Mouse (Mus musculus): ENCODE results near the gene Mtf1. TPM values are rescaled to one million over a fixed set of nuclear protein-coding genes. Genes with fewer than 3 reads are reported as not detected.

Gene Mtf1
- polyA plus RNA-seq, 1 experiment from 2014 or later, result 13.2 TPM

DNA sequence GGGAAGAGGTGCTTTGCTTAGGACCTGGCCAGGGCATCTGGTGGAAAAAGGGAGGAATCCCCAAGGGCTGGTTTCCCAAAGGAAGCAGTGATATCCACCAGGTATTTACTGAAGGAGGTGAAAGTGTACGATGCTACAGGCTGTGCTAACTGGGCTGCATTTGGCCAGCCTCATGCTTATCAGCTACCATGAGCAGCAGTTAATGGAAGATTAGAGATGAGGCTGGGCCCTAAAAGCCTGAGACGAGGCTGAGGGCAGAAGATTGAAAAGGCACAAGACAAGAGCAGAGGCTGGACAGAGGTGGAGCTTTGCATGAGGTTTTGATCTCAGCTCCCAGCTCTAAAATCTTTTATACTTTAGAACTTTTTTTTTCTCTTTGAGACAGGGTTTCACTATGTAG is 27.5 kb upstream of the Mtf1 start:
- Histone ChIP-seq H3K27ac (no peak overlapping the region), H3K4me3 (ENCODE audit: inconsistent target) (no peak overlapping the region), H3K79me2 (ENCODE audit: inconsistent target) (peaks cover 69% of the 10 kb centered on the region), H3K36me3 (ENCODE audit: inconsistent target) (peaks cover 25% of the 10 kb centered on the region)
- 100% methylated on average over 2 of the region's 2 CpGs for WGBS (ENCODE audit: missing documents)

- 97% methylated on average over 7 of the region's 7 CpGs for WGBS (ENCODE audit: missing documents)
- no peak overlapping the region for H3K27ac ChIP-seq
- H3K4me3 ChIP-seq (ENCODE audit: inconsistent target), result no peak overlapping the region
- H3K79me2 ChIP-seq (ENCODE audit: inconsistent target), result peaks cover 11% of the 10 kb centered on the region
- peaks cover 85% of the 10 kb centered on the region for H3K36me3 ChIP-seq (ENCODE audit: inconsistent target)
Observed at GRCm38 (mm10) chr4:124781361-124781760, 20.5 kb upstream of the Mtf1 start.

DNA sequence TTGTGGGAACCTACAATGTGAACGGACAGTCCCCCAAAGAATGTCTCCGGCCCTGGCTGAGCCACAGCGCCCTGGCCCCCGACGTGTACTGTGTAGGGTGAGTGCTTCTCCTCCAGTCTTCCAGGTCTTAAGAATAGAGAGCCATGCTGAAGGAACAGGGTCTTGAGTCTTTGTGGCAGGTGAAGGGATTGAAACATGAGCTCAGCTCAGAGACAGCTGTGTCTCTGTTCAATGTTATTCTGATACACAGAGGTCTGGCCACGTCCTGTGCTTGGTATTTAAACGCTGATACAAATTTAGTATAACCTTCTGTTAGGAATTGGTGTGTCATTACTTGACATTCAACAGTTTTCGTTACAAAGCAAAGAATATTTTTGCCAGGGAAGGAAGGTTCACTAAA is 19.5 kb upstream of the Mtf1 start:
- peaks cover 89% of the 10 kb centered on the region for H3K36me3 ChIP-seq (ENCODE audit: inconsistent target)
- 95% methylated on average over 8 of the region's 8 CpGs for WGBS (ENCODE audit: missing documents)
- H3K27ac ChIP-seq, result no peak overlapping the region
- H3K4me3 ChIP-seq (ENCODE audit: inconsistent target), result no peak overlapping the region
- H3K79me2 ChIP-seq (ENCODE audit: inconsistent target), result peaks cover 1% of the 10 kb centered on the region; the same call in 1 of the 2 replicates

DNA sequence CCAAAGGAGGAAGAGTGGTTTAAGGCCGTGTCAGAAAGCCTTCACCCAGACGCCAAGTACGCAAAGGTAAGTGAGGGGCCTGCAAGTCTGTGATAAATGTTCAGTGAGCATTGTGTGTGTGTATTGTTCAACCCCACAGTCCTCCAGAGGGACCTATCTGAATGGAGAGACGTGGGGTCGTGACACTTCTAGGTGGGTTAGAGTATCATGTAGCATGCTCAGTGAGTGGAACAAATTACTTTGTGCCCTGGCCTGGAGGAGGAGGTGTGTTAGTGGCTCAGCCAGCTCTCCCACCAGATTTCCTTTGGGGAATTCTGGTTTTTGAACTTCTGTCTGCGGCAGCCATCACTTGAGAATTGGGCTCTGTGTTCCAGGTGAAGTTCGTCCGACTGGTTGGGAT is 18.0 kb upstream of the Mtf1 start:
- WGBS (ENCODE audit: missing documents), result 90% methylated on average over 8 of the region's 8 CpGs
- H3K4me3 ChIP-seq (ENCODE audit: inconsistent target), result no peak overlapping the region
- H3K36me3 ChIP-seq (ENCODE audit: inconsistent target), result peaks cover 90% of the 10 kb centered on the region
- no peak overlapping the region for H3K27ac ChIP-seq
- H3K79me2 ChIP-seq (ENCODE audit: inconsistent target), result no peaks in the 10 kb centered on the region

DNA sequence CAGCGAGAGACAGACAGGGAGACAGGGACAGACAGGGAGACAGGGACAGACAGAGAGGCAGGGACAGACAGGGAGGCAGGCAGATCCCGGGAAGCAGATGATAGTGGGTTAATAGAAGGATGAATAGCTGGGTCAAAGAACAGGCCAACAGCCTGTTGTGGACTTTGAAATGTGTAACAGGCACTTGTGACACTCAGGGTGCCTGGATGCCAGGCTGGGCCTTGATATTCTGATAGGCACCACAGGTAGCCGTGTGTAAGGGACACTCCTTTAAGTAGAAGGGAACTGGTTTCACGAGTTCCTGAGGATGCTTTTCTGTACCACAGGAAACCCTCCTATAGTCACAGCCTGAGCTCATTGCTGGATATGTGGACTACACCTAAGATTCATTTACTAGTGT is 11.9 kb upstream of the Mtf1 start:
- Histone ChIP-seq H3K36me3 (ENCODE audit: inconsistent target) (peaks cover 93% of the 10 kb centered on the region), H3K79me2 (ENCODE audit: inconsistent target) (no peaks in the 10 kb centered on the region), H3K4me3 (ENCODE audit: inconsistent target) (no peak overlapping the region), H3K27ac (no peak overlapping the region)
- WGBS (ENCODE audit: missing documents), result 98% methylated on average over 4 of the region's 4 CpGs

DNA sequence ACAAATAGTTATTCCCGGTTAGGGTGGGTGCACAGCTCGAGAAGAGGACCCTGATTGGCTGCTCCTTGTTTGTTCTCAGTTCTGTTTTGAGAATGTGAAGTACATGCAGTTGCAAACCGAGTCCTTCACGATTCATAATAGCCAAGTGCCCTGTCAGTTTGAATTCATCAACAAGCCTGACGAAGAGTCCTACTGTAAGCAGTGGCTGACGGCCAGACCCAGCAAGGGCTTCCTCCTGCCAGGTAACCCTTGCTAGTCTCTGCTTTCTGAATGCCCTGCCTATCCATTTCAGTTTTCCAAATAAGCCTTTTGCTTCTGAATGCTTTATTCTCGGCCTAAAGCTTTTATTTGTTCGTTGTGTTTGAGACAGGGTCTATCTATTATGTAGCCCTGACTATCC is 9.8 kb upstream of the Mtf1 start:
- H3K27ac ChIP-seq, result no peak overlapping the region
- WGBS (ENCODE audit: missing documents), result 91% methylated on average over 8 of the region's 8 CpGs

DNA sequence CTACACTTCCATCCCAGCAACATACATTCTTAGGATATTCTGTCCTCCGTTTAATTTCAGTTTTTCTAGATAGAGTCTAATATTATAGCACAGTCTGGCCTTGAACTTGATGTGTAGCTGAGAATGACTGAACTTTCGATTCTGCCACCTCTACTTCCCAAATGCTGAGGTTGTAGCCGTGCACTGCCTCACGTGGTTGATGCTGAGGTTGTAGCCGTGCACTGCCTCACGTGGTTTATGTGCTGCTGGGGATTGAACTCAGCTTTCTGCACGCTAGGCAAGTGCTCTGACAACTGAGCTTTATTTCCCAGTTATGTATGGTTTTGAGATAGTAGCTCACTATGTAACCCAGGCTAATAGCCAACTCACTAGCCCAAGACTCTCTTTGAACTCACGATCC is 5.8 kb upstream of the Mtf1 start:
- no peaks in the 10 kb centered on the region for H3K79me2 ChIP-seq (ENCODE audit: inconsistent target)
- peaks cover 77% of the 10 kb centered on the region for H3K36me3 ChIP-seq (ENCODE audit: inconsistent target)
- H3K4me3 ChIP-seq (ENCODE audit: inconsistent target), result no peak overlapping the region
- no peak overlapping the region for H3K27ac ChIP-seq
- WGBS (ENCODE audit: missing documents), result 92% methylated on average over 8 of the region's 8 CpGs

More for the DNA sequence above, 9.8 kb upstream of the Mtf1 start:
- Histone ChIP-seq H3K4me3 (ENCODE audit: inconsistent target) (no peak overlapping the region), H3K36me3 (ENCODE audit: inconsistent target) (peaks cover 87% of the 10 kb centered on the region), H3K79me2 (ENCODE audit: inconsistent target) (no peaks in the 10 kb centered on the region)

DNA sequence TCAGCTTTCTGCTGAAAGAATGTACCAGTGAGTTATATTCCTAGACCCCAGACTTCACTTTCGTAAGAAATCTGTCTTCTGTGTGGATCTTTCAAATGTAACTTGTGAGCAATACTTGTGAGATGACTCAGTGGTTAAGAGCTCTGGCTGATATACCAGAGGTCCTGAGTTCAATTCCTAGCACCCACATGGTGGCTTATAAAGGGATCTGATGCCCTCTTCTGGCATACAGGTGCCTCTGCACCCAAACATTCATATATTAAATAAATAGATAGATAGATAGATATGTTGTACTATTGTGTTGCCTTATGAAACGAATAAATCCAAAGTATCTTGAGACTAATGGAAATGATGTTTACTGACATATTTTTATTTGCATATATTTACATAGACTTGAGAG is 5.0 kb upstream of the Mtf1 start:
- Histone ChIP-seq H3K27ac (no peak overlapping the region), H3K79me2 (ENCODE audit: inconsistent target) (no peaks in the 10 kb centered on the region), H3K36me3 (ENCODE audit: inconsistent target) (peaks cover 69% of the 10 kb centered on the region), H3K4me3 (ENCODE audit: inconsistent target) (no peak overlapping the region)
- 100% methylated on average over 2 of the region's 2 CpGs for WGBS (ENCODE audit: missing documents)

- H3K79me2 ChIP-seq (ENCODE audit: inconsistent target), result peaks cover 52% of the 10 kb centered on the region
- peak overlapping the region; percentile 100 for H3K4me3 ChIP-seq (ENCODE audit: inconsistent target)
- under 1% methylated on average over 49 of the region's 53 CpGs for WGBS (ENCODE audit: missing documents)
- peaks cover 49% of the 10 kb centered on the region for H3K36me3 ChIP-seq (ENCODE audit: inconsistent target)
- peak overlapping the region; percentile 87 for H3K27ac ChIP-seq
Observed at GRCm38 (mm10) chr4:124802309-124803260, 681 bp downstream of the Mtf1 start.

GRCm38 (mm10) chr4:124803406-124803805 is 1.5 kb downstream of the Mtf1 start:
- WGBS (ENCODE audit: missing documents), result 44% methylated on average over 6 of the region's 6 CpGs
- H3K27ac ChIP-seq, result no peak overlapping the region
- H3K4me3 ChIP-seq (ENCODE audit: inconsistent target), result peak overlapping the region; percentile 100
- H3K79me2 ChIP-seq (ENCODE audit: inconsistent target), result peaks cover 61% of the 10 kb centered on the region
- H3K36me3 ChIP-seq (ENCODE audit: inconsistent target), result peaks cover 41% of the 10 kb centered on the region; the same call in 1 of the 2 replicates

GRCm38 (mm10) chr4:124808511-124808910 is 6.6 kb downstream of the Mtf1 start:
- Histone ChIP-seq H3K79me2 (ENCODE audit: inconsistent target) (peaks cover 100% of the 10 kb centered on the region), H3K36me3 (ENCODE audit: inconsistent target) (peaks cover 25% of the 10 kb centered on the region; the same call in 1 of the 2 replicates), H3K4me3 (ENCODE audit: inconsistent target) (no peak overlapping the region), H3K27ac (no peak overlapping the region)
- 52% methylated on average over 5 of the region's 5 CpGs for WGBS (ENCODE audit: missing documents)

GRCm38 (mm10) chr4:124809136-124809883 is 7.4 kb downstream of the Mtf1 start:
- H3K27ac ChIP-seq, result no peak overlapping the region
- WGBS (ENCODE audit: missing documents), result 80% methylated on average over 6 of the region's 9 CpGs
- no peak overlapping the region for H3K4me3 ChIP-seq (ENCODE audit: inconsistent target)
- peaks cover 25% of the 10 kb centered on the region; the same call in 1 of the 2 replicates for H3K36me3 ChIP-seq (ENCODE audit: inconsistent target)
- H3K79me2 ChIP-seq (ENCODE audit: inconsistent target), result peaks cover 100% of the 10 kb centered on the region

- 87% methylated on average over 7 of the region's 7 CpGs for WGBS (ENCODE audit: missing documents)
- Histone ChIP-seq H3K79me2 (ENCODE audit: inconsistent target) (peaks cover 99% of the 10 kb centered on the region), H3K36me3 (ENCODE audit: inconsistent target) (peaks cover 19% of the 10 kb centered on the region; the same call in 1 of the 2 replicates), H3K27ac (no peak overlapping the region), H3K4me3 (ENCODE audit: inconsistent target) (no peak overlapping the region)
Observed at GRCm38 (mm10) chr4:124810056-124810455, 8.2 kb downstream of the Mtf1 start.

GRCm38 (mm10) chr4:124811347-124811975 is 9.6 kb downstream of the Mtf1 start:
- H3K4me3 ChIP-seq (ENCODE audit: inconsistent target), result no peak overlapping the region
- 95% methylated on average over 9 of the region's 9 CpGs for WGBS (ENCODE audit: missing documents)
- peaks cover 11% of the 10 kb centered on the region; the same call in 1 of the 2 replicates for H3K36me3 ChIP-seq (ENCODE audit: inconsistent target)
- no peak overlapping the region for H3K27ac ChIP-seq
- peaks cover 99% of the 10 kb centered on the region for H3K79me2 ChIP-seq (ENCODE audit: inconsistent target)
